Mouse (Mus musculus): ENCODE results near the gene Katnal1.

The Katnal1 gene

DNA sequence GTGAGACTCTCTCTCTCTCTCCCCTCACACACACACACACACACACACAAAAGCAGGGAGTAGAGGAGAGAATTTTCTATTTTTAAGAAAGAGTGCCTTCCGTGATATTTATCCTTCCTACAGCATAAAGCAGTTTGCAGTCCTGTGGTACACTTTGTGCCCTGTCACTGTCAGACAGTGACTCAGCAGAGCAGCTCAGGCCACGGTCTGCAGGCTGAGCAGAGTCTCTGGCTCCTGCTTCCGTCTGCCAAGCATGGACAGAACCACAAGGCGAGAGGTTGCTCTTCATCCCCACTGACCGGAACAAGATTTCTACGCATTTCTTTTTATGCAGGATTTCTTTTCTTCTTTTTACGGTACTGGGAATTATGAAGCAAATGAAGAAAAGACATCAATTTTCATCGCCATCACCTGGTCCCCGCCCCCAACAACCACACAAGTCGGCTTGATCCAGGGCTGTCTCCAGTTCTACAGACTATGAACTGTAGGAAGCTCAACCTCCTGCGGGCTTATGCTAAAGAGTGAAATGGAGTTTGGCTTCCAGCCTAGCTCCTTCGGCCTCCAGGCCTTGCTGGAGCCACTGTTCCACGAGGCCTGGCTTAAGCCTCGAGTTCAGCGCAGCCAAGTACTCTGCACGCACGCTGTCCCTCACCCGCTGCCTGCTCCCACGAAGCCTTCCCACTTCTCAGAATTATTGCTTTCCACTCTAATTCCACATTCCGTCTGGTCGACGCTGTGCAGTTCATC lies 25.4 kb upstream of the Katnal1 start:
- no peak for DNase-seq

DNA sequence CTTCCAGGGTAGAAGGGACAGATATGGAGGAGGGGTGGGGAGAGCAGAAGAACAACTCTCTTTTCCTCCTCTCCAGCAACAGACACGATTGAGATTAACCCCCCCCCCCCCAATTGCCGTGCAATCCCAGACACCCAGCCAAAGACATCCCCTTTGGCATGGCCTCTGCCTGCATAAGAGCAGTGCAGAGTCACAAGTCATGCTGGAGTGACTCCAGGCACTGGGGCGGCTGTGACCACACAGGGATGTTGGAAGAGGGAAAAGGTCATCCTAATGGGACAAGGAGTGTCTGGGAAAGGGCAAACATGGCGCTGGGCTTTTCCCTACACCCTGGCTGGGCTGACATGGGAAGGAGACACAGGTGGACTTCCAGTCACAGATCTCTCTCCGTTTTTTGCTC lies 24.0 kb upstream of the Katnal1 start:
- peak; percentile 28 to 71 for DNase-seq

DNA sequence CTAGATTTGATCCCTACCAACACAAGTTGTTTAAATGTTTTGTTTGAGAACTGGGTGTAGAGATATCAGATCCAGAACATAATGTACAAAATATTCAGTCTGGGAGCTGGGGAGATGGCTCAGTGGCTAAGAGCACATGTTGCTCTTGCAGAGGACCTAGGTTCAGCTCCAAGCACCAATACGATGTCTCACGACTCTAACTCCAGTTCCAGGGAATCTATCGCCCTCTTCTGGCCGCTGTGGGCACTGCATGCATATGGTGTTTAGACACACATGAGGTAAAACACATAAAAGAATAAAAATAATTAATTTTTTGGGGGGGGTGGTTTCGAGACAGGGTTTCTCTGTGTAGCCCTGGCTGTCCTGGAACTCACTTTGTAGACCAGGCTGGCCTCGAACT lies 23.3 kb upstream of the Katnal1 start:
- peak in 1 of 2 experiments; percentile 54 for DNase-seq

DNA sequence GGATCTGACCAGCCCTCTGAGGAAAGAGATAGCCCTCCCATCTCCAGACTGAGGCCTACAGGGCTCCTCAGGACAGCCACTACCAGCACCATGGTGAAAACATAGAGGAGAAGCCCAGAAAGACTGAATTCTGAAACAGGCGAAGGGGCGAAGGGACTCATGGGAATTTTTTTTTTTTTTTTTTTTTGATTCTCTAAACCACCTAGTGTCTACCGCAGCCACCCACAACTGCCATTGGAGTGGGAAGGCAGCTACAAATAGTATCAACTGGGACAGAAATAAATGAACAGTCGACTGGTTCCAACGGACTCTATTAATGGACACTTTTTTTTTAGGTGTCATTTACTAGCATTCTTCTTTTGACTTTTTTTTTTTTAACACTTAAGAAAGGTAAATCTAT lies 22.2 kb upstream of the Katnal1 start:
- no peak for DNase-seq

DNA sequence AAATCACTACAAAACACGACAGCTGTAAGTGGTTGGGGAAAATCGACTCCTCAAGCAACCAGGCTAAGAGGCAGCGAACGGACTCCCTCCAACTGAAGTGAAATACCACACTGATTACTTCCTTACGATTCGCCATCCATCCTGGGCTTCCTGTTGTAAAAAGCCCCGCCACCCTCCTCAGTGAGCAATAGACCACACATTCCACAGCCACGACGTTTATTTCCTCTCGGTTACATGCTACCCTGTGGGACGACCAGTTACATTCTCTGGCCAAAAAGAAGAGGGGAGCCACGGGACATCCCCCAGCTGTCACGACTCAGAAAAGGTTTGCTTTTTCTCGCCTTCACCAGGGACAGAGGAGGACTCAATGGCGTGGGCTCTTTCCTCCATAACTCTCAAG lies 20.9 kb upstream of the Katnal1 start:
- DNase-seq: peak; percentile 32 to 54

DNA sequence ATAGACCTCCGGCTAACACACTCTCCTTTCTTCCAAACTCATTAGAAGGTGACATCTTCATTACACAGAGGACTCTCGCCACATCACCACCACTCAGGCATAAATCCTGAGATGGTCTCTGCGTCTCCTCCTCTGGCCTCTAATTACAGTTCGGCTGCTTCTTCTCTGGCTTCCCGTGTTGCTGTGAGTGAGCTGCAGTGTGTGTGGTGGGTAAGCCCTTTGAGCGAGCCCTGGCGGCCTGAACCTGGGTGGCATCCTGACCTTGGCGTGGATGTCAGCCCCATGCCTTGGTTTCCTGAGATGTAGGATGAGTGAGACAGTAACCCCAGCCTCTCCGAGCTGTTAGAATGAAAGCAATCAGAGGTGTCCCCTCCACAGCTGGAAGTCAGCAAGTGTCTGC lies 19.5 kb upstream of the Katnal1 start:
- DNase-seq: no peak

DNA sequence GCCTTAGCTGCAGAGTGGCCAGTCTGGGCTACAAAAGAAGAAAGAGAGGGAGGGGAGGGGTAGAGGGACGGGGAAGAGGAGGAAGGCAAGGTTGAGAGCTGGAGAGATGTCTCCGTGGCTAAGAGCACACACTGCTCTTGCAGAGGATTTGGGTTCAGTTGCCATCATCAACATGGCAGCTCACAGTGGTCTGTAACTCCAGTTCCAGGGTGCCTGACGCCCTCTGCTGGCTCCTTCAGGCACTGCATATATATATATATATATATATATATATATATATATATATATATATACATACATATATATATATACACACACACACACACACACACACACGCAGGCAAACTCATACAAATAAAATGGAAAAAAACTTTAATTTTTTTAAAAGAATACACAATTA lies 18.3 kb upstream of the Katnal1 start:
- DNase-seq: no peak

DNA sequence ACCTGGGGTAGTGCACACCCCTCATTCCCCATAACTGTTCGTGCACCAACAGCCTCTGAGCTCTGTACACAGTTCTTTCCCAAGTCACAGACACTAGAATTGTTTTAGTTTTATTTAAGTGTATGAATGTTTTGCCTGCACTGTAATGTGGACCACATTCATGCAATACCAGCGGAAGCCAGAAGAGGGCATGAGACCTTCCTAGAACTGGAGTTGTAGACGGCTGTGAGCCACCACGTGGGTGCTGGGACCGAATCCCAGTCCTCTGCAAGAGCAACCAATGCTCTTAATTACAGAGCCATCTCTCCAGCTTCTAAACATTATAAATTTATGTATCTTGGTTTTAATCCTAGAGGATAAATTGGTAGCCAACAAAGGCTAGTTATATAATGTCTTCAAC lies 17.7 kb upstream of the Katnal1 start:
- peak in 1 of 2 experiments; percentile 30 for DNase-seq

DNA sequence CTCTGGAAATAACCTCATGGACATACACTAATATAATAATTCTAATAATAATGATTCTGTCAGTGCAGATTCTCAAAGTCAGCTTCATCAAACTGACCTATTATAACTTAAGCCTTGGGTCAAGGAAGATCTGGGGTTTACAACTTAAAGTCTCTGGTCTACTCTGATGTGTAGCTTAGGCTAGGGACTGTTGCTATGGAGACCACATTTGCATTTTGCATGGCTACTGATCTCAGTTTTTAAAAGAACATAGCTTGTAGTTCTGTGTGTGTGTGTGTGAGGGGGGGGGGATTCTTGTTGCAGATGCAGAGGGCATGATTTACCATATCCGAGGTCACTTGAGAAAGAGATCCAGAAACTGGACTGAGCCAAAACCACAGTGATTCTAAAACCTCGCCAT lies 16.6 kb upstream of the Katnal1 start:
- DNase-seq: no peak

DNA sequence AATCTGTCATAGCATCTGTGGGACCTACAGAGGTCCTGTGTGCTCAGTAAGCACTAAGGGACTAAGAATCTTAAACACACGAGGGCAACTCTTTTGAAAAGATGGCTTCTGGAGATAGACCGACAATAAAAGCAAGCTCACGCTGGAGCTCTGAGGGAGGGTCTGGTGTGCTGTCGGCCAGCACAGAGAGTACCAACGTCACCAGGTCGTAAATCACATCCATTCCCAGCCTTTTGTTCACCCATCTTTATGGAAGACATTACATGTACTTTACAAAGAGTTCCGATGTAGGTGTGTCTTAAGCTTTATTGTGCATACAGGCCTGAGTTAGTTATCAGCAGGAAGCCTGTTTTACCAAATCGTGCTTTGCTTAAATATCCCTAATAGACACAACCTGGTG lies 14.9 kb upstream of the Katnal1 start:
- DNase-seq: no peak

DNA sequence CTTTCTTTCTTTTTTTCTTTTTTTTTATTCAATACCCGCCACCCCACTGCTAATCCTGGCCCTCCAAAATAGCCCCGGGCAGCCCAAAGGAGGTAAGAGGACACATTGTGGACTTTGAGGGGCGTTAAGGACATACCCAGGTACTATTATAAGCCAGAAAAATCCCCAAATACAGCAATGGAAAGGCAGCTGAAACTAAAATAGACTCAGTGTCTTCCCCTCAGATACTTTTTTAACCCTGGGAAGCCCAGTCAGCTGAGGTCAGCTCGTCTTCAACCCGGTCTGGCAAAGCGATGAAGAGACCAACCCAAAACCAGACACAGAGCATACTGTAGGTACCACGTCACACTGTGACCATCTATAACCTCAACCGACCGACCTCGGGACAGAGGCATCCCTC lies 14.3 kb upstream of the Katnal1 start:
- no peak for DNase-seq

DNA sequence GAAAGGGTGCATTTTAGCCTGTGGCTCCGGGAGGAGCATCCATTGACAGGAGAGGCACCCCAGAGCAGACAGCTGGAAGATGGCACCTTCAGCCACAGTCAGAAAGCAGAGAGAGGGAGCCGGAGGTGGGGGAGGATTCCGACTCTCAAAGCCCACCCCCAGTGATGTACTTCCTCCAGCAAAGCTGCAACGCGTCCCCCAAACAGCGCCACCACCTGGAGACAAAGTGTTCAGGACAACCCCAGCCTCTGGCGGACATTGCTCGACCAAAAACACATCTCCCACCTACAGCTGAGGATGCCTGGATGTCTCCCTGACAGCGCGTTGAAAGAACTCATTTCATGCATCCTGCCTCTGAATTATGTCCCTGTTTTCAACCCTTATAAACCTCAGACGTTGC lies 13.8 kb upstream of the Katnal1 start:
- no peak for DNase-seq

DNA sequence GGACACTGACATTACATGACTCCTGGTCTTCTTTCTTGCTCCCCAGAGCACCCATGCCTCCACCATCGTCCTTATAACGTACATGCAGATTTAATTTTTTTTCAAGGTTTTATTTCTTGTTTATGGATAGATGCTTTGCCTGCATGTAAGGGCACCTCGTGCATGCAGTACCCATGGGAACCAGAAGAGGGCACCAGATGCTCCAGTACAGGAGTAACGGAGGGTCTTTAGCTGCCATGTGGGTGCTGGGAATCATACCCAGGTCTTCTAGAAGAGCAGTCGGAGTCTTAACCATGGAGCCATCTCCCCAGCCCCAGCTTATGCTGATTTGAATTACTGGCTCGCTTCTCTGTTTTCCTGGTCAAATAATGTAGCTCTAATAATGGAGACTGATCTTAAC lies 13.2 kb upstream of the Katnal1 start:
- no peak for DNase-seq

DNA sequence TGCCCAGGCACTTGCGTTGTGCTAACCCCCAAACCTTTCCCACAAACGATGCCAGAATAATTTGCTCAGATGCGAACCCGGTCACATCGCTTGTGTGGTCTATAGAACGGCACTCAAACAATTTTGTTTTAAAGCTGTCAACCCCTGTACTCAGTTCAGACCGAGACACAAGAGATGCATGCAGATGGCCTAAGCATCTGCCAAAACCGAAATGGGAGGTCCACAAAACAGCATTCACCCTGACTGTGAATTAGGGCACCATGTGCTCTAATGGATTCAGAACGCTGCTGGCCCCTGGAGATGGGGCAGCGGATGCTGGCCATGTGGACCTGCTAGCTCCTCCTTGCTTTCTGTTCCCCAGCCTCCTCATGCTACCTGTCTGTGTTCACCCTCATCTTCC lies 12.7 kb upstream of the Katnal1 start:
- DNase-seq: no peak

DNA sequence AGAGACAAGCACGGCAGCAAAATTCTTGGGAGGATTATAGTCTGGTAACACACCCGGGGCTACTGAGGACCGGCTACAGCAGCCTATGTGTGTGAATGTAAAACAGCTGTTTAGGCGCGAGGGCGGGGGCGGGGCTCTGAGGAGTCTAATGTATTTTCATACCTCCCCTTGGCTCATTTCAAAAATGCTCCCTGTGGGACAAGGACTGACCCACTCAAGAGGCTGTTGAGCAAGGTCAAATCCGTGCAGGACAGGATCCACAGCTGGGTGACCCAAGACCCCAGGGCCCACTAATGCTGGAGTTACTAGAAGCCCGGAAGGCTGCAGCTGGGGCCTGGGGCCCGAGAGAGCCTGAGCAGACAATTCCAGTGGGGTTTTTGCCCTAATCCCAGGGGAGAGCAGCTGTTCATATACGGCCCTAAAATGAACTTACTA lies 10.8 kb upstream of the Katnal1 start:
- DNase-seq: peak in 1 of 2 experiments; percentile 46

DNA sequence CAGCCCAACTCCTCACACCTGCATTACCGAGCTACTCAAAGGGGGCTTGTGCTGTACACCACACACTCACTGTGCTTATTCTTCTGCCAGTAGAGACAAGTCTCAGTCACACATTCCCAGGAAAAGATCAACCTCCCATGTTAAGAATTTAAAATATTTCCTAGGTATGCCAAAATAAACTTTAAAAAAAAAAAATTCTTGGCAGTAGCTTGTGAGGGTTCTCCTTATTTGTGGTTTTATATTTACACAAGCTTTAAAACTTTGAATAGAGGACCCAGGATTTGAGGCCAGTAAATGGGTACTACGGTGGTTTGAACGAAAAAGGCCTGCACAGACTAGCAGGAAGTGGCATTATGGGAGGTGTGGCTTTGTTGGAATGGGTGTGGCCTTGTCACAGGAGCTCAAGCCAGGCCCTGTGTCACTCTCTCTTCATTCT lies 7.4 kb upstream of the Katnal1 start:
- no peak for DNase-seq

DNA sequence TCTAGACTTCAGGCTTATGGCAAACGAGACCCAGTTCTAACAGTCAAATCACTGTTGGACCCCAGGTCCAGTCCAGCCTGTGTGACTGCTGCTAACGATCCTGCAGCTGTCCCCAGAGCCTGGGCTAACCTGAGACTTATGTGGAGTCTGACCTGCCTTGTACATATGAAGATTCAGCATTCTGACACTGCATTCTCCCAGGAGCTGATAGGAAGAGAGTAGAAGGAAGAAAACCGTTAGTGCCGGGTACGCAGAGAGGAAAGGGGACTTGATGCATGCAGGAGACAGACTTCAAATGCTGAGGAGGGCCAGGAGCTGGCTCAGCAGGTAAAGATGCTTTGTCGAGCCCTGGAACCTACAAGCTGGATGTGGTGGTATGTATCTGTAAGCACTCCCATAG lies 6.8 kb upstream of the Katnal1 start:
- no peak for DNase-seq

DNA sequence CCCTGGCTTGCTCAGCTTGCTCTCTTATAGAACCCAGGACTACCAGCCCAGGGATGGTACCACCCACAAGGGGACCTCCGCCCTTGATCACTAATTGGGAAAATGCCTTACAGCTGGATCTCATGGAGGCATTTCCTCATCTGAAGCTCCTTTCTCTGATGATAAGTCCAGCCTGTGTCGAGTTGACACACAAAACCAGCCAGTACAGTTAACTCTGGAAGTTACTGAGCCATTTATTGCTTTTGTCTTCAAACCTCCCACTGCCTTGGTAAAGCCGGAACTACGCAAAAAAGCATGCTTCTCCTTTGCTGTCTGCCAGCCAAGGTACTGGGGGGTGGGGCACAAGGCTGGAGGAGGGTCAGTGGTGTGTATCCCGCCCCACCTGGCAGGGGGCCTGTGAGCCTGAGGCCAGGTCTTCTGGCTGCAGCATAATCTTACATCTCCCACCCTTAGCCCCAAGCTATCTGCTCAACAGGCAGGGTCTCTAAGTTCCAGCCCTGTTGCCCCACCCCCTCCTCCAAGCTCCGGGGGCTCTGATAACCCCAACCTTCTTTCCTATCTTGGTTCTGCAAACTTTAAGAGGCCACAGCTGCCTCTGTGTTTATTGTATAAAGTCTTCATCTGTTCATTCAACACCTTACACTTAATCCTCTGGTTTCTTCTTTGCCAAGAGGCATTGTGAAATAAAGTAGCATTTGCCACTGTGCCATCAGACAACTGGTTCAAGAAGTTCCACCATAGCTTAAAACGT lies 6.1 kb upstream of the Katnal1 start:
- no peak for DNase-seq

DNA sequence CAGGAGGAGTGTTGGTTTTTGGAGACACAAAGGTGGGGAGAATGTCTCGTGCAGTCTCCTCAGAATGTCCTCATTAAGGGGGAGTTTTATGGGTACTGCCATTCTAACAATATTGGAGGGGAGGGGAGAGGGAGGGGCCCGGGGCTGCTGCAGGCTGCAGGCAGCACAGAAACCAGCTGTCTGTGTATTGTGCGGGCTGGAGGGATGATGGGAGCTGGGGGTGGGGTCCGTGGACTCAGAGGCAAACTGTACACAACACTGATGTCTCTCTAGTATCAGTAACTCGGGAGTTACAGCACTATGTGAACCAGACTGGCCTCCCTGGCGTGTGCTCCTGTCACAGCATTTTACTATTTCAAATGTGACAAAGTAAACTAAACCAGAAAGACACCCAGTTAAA lies 5.3 kb upstream of the Katnal1 start:
- DNase-seq: no peak

DNA sequence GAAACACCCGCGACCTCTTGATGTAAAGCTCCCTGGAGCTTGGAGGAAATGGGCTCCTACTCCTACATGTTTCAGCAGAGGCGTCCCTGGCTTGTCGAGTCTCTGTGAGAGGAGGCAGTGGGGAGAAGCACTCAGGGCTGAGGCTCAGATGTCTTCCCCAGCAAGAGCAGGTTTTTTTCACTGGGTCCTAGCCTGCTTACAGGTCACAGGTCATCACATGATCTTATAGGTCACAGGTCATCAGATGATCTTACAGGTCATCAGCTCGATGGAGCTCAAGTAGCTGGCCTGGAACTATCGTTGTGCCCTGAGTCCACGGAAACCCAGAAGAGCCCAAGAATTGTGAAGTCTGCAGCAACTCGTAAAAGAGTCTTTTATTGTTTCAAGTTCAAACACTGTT lies 4.6 kb upstream of the Katnal1 start:
- DNase-seq: no peak

DNA sequence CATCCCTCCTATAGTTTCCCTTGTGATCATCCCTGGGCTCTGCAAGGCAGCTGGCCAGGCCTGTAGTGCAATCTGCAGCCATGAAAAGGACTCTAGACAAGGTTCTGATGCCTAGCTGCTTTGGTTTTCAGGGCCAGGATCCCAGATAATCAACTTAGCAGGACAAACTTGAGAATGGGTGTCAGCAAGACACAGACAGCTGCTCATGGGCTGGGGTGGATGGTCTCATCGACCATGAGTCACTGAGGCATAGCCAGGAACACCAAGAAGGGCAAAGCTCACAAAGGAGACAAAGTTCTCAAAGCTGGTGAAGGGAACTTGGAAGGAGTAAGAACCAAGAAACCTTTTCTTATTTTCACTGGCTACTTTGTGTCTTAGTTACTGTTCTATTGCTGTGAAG lies 2.2 kb upstream of the Katnal1 start:
- DNase-seq: no peak

DNA sequence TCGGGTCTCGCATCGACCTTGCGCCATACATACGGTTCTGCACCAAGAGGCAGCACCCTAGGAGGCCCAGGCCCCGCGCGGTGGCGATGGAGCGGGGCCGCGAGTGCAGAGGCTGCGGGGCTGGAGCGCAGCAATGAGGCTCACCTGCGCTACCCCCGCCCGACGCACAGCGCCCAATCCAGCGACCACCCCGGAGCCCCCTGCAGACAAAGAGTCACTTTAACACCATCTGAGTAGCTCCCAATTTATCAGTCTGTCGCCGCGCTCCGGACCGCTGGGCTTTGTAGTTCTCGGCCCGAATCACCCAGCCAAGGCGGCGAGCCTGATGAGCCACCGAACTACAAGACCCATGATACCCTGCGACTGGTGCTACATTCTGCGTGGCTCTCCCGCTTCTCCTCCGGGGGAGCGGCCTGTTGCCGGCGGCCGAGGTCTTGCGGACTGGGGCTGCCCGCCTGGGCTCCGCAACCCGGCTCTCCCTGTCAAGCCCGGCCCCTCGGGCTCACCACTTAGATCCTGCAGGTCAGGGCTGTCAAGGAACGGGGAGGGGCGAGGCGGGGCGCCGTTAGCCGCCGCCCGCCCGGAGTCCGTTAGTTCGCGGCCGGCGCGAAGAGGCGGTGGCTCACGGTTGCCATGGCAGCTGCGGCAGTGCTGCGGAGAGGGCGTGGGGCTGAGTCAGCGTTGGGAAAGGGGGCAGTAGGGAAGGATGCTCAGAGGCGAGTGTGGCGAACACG lies 571 bp downstream of the Katnal1 start:
- peak; percentile 95 to 96 for DNase-seq

DNA sequence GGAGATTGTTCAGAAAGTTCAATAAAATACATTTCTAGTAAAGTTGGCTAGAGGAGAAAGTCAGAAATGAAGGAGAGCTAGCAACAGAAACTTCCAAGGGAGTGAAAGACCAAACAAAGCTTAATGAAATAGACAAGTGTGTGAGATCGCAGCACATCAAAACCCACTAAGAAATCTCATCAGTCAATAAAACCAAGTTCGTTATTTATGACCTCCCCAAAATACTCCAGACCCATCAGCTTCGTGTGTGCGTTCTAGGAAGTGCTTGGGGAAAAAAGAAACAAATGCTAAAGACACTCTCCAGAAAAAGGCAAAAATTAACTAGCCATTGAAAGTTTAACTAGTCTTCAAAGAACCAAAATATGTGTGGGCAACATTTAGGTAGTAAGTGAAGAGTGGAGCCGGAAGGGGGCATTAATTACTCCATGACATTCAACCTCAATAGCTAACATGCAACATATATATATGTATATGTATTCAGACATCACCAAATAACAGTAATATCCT lies 1.4 kb downstream of the Katnal1 start:
- DNase-seq: no peak

DNA sequence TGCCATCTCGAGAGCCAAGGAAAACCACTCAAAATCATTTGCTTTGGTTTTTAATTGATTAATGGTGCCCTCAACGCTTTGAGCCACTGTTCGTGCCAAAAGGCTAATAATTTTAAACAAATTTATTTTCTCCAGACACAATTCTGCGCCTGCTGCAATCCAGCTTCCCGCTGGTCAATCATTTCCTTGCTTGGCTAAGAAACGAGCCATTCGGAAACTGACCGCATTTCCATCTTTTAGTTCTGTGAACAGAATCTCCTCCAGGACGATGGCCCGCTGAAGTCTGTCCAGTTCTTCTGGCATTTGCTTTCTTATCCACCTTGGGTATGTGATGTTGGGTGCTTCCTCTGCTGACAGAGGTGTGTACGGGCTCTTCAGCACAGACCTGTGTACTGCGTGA lies 4.5 kb downstream of the Katnal1 start:
- no peak for DNase-seq
